Mouse (Mus musculus) heart, embryonic 11.5 days (tissue): ENCODE data around the gene Gpx7. TPM values are rescaled to one million over a fixed set of nuclear protein-coding genes. Genes with fewer than 3 reads are reported as not detected.

ENCODE experiments used
- ATAC-seq: fragments of 200-750 bp; cut with Nextera tagmentation; replicated peaks from 2 replicates; pipeline ENCODE4 v1.8.0; 2017; ENCODE audit warnings: moderate library complexity; ENCODE audit not compliant: insufficient number of reproducible peaks, low FRiP score, low TSS enrichment
- H3K27ac ChIP-seq: fragments of 300-500 bp; sonication (generic); 2 replicates; pipeline ENCODE4 v1.5.1; 2014; ENCODE audit warnings: mild to moderate bottlenecking, low read depth, low read length
- H3K27me3 ChIP-seq: fragments of 300-500 bp; sonication (generic); 2 replicates; pipeline ENCODE4 v1.6.1; 2014; ENCODE audit warnings: mild to moderate bottlenecking, low read length, mixed read lengths; ENCODE audit not compliant: control insufficient read depth, insufficient read depth
- H3K36me3 ChIP-seq: fragments of 300-500 bp; sonication (generic); 2 replicates; pipeline ENCODE4 v1.6.1; 2014; ENCODE audit warnings: mild to moderate bottlenecking, low read length, moderate library complexity, mixed read lengths; ENCODE audit not compliant: control insufficient read depth, insufficient read depth
- H3K4me1 ChIP-seq: fragments of 300-500 bp; sonication (generic); 2 replicates; pipeline ENCODE4 v1.6.1; 2014; ENCODE audit warnings: low read length; ENCODE audit not compliant: control insufficient read depth, insufficient read depth
- H3K4me2 ChIP-seq: fragments of 300-500 bp; sonication (generic); 2 replicates; pipeline ENCODE4 v1.6.1; 2014; ENCODE audit warnings: mild to moderate bottlenecking, moderate library complexity
- H3K4me3 ChIP-seq: fragments of 300-500 bp; sonication (generic); 2 replicates; pipeline ENCODE4 v1.5.1; 2014; ENCODE audit warnings: low read depth, low read length
- H3K9ac ChIP-seq: fragments of 300-500 bp; sonication (generic); 2 replicates; pipeline ENCODE4 v1.6.1; 2014; ENCODE audit warnings: mild to moderate bottlenecking, low read depth, low read length, moderate library complexity
- H3K9me3 ChIP-seq: fragments of 300-500 bp; sonication (generic); replicated peaks from 2 replicates; pipeline ENCODE4 v1.6.1; 2016; ENCODE audit warnings: low read length; ENCODE audit not compliant: control insufficient read depth
- WGBS: fragments of 180-500 bp; shearing (Covaris S2); extraction: QIAGEN DNeasy Blood & Tissue Kit; methylation state at CpG from one replicate; pipeline ENCODE4 v1.1.7; 2014; ENCODE audit not compliant: insufficient replicate concordance; 5-methylcytosine and 5-hydroxymethylcytosine counted together
- polyA plus RNA-seq: library from polyadenylated mRNA; unstranded; fragments of >200 nt; fragmentation: Nextera tagmentation; extraction: Ambion mirVana; gene quantifications from 2 replicates; pipeline ENCODE4 v1.2.1, GENCODE M21; 2014

The Gpx7 gene
- polyA plus RNA-seq, 1 experiment from 2014 or later = 60.8 TPM

- no peak overlapping the region for H3K9ac ChIP-seq
- ATAC-seq = no peak
- no peaks in the 10 kb centered on the region for H3K36me3 ChIP-seq
- H3K27ac ChIP-seq = no peak overlapping the region
- no peak overlapping the region for H3K4me2 ChIP-seq
- H3K4me3 ChIP-seq = no peak overlapping the region
- 34% methylated on average over 6 of the region's 6 CpGs for WGBS
- no peaks in the 10 kb centered on the region for H3K9me3 ChIP-seq
- no peaks in the 10 kb centered on the region for H3K27me3 ChIP-seq
- H3K4me1 ChIP-seq = peaks cover 21% of the 10 kb centered on the region
These were observed 26.6 kb upstream of the Gpx7 start for GRCm38 (mm10) chr4:108433341-108433740.

GRCm38 (mm10) chr4:108431561-108431936, 24.8 kb upstream of the Gpx7 start:
- ATAC-seq = no peak
- 44% methylated on average over 2 of the region's 2 CpGs for WGBS
- no peaks in the 10 kb centered on the region for H3K27me3 ChIP-seq
- H3K27ac ChIP-seq = no peak overlapping the region; the same call in 1 of the 2 replicates
- peaks cover 13% of the 10 kb centered on the region for H3K4me1 ChIP-seq
- no peak overlapping the region for H3K4me2 ChIP-seq
- H3K36me3 ChIP-seq = no peaks in the 10 kb centered on the region
- no peak overlapping the region for H3K4me3 ChIP-seq
- no peak overlapping the region; the same call in 1 of the 2 replicates for H3K9ac ChIP-seq
- H3K9me3 ChIP-seq = no peaks in the 10 kb centered on the region

- Histone ChIP-seq H3K9ac (no peak overlapping the region; the same call in 1 of the 2 replicates), H3K4me2 (no peak overlapping the region), H3K27ac (peak overlapping the region; percentile 22; the same call in 1 of the 2 replicates), H3K4me3 (no peak overlapping the region), H3K9me3 (no peaks in the 10 kb centered on the region), H3K27me3 (no peaks in the 10 kb centered on the region), H3K36me3 (no peaks in the 10 kb centered on the region), H3K4me1 (peaks cover 15% of the 10 kb centered on the region)
- ATAC-seq = peak; percentile 52; the same call in 1 of the 2 replicates
- 45% methylated on average over 4 of the region's 4 CpGs for WGBS
These were observed 24.1 kb upstream of the Gpx7 start for GRCm38 (mm10) chr4:108430656-108431560.

- Histone ChIP-seq H3K27ac (no peak overlapping the region), H3K9ac (no peak overlapping the region), H3K4me3 (no peak overlapping the region), H3K4me1 (peaks cover 14% of the 10 kb centered on the region), H3K4me2 (no peak overlapping the region), H3K27me3 (no peaks in the 10 kb centered on the region), H3K9me3 (no peaks in the 10 kb centered on the region), H3K36me3 (no peaks in the 10 kb centered on the region)
- 74% methylated on average over 6 of the region's 6 CpGs for WGBS
- ATAC-seq = no peak
These were observed 21.6 kb upstream of the Gpx7 start for GRCm38 (mm10) chr4:108428341-108428721.

- H3K27ac ChIP-seq = no peak overlapping the region
- no peak for ATAC-seq
- no peaks in the 10 kb centered on the region for H3K9me3 ChIP-seq
- no peak overlapping the region for H3K4me2 ChIP-seq
- no peaks in the 10 kb centered on the region for H3K36me3 ChIP-seq
- H3K9ac ChIP-seq = no peak overlapping the region
- no peak overlapping the region for H3K4me3 ChIP-seq
- 52% methylated on average over 11 of the region's 11 CpGs for WGBS
- no peaks in the 10 kb centered on the region for H3K27me3 ChIP-seq
- peaks cover 14% of the 10 kb centered on the region for H3K4me1 ChIP-seq
These were observed 21.1 kb upstream of the Gpx7 start for GRCm38 (mm10) chr4:108427719-108428340.

- no peak overlapping the region for H3K27ac ChIP-seq
- WGBS = 69% methylated on average over 2 of the region's 2 CpGs
- no peak overlapping the region for H3K9ac ChIP-seq
- no peaks in the 10 kb centered on the region for H3K27me3 ChIP-seq
- no peak overlapping the region for H3K4me3 ChIP-seq
- H3K4me2 ChIP-seq = no peak overlapping the region
- no peaks in the 10 kb centered on the region for H3K36me3 ChIP-seq
- ATAC-seq = no peak
- H3K9me3 ChIP-seq = no peaks in the 10 kb centered on the region
- peaks cover 6% of the 10 kb centered on the region; the same call in 1 of the 2 replicates for H3K4me1 ChIP-seq
These were observed 17.8 kb upstream of the Gpx7 start for GRCm38 (mm10) chr4:108424587-108424986.

- no peaks in the 10 kb centered on the region for H3K36me3 ChIP-seq
- peak overlapping the region; percentile 80; the same call in 1 of the 2 replicates for H3K4me2 ChIP-seq
- H3K27me3 ChIP-seq = no peaks in the 10 kb centered on the region
- no peak overlapping the region for H3K27ac ChIP-seq
- ATAC-seq = no peak
- peaks cover 8% of the 10 kb centered on the region for H3K4me1 ChIP-seq
- H3K9me3 ChIP-seq = no peaks in the 10 kb centered on the region
- H3K9ac ChIP-seq = no peak overlapping the region
- WGBS = 33% methylated on average over 8 of the region's 8 CpGs
- no peak overlapping the region for H3K4me3 ChIP-seq
These were observed 860 bp upstream of the Gpx7 start for GRCm38 (mm10) chr4:108407621-108408020.

- Histone ChIP-seq H3K36me3 (no peaks in the 10 kb centered on the region), H3K9me3 (no peaks in the 10 kb centered on the region), H3K27me3 (no peaks in the 10 kb centered on the region), H3K9ac (peak overlapping the region; percentile 85), H3K4me3 (peak overlapping the region; percentile 47), H3K27ac (peak overlapping the region; percentile 79), H3K4me1 (peaks cover 8% of the 10 kb centered on the region), H3K4me2 (peak overlapping the region; percentile 80)
- ATAC-seq = peak; percentile 52
- whole genome bisulfite sequencing = 2% methylated on average over 52 of the region's 52 CpGs
These were observed 462 bp downstream of the Gpx7 start for GRCm38 (mm10) chr4:108406138-108406860.
